Mouse (Mus musculus): ENCODE results near the gene Cers5.
"Not testable (repeated sequence)": the region's sequence is repeated elsewhere in the genome, so short reads cannot be mapped to it uniquely, and the experiment has no call there.

Gene Cers5

DNA sequence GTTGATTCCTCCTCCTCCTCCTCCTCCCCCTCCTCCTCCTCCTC is at the start of gene Cers5:
Gene Cers5, minus strand, starts transcription at position 5 of the 44 bp plus-strand sequence.
- not testable (repeated sequence) for DNase-seq (ENCODE audit: low spot score)

DNA sequence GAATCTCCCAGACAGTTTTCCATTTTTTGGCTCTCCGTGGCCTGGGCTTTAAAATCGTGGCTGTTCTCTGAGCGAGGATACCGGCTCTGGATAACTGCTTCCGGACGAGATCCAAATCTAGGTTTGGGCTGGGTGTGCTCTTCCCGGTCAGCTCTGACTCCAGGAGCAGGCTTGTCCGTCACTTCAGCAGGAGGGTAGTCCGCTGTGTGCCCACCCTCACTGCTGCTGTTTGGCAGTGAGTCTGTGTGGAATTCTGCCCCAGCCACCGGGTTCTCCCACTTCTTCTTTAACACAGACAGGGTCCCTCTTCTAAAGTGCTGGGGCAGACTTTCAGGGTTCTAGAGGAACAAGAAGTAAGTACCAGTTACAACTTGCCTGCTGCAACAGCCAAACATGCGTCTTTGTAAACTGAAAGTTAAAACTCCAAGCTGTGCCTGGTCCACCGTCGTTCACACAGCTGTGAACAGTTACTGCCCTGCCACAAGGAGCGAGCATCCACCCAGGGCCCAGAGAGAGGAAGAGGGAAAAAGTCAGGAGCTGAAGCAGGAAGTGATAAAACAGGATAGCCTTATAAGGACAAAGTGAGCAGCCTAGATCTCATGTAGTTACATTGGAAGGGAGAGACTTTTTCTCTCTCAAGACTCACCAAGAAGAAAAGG is 47.1 kb upstream of the Cers5 start:
- no peak for DNase-seq (ENCODE audit: low spot score)

DNA sequence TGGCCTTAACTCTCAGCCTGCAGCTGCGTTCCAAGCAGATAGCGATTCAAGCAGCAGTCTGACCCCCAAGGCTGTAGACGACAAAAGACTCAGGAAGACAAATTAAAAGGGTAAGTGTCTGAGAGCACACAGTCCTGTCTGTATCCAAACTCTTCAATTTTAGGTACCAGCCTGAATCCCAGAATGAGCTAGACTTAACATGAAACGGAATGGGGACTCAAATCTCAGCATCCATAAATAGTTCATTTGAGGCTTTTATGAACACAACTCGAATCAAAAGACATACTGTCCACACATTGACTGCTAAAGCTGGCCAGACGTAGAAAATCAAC is 46.4 kb upstream of the Cers5 start:
- no peak for DNase-seq (ENCODE audit: low spot score)

DNA sequence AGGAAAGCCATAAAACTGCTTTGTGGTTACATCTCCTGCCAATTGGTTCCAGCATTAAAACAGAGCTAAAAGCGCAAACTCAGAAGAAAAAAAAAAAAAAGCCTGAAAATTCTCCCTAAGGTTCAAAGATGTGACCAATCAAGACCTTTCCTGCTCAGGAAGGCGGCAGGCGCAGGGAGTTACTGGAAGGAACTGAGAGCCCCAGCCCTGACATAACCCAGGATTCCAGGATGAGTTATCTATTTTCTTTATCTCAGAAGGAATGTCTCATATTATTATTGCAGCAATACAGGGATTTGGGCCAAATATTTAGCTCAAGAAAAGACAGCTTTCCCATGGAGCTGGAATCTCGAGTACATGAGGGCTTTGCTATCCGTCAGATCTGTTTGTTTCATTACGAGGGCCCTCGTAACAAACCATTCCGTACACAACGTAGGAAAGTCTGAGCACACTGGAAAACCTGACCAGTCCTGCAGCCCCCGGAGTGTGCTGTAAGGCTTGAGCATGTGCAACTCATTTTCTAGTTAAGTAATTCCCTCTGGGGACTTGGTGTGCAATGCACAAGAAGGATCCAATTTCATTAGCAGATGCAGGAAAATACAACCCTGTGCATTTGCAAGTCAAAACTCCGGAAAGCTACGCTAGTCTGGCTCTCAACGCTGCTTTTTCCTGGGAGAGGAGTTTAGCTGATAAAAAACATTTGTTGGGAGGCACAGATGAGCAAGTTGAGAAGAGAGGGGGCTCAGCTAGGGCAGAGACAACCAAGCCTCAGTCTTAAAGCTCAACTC is 45.8 kb upstream of the Cers5 start:
- no peak for DNase-seq (ENCODE audit: low spot score)

DNA sequence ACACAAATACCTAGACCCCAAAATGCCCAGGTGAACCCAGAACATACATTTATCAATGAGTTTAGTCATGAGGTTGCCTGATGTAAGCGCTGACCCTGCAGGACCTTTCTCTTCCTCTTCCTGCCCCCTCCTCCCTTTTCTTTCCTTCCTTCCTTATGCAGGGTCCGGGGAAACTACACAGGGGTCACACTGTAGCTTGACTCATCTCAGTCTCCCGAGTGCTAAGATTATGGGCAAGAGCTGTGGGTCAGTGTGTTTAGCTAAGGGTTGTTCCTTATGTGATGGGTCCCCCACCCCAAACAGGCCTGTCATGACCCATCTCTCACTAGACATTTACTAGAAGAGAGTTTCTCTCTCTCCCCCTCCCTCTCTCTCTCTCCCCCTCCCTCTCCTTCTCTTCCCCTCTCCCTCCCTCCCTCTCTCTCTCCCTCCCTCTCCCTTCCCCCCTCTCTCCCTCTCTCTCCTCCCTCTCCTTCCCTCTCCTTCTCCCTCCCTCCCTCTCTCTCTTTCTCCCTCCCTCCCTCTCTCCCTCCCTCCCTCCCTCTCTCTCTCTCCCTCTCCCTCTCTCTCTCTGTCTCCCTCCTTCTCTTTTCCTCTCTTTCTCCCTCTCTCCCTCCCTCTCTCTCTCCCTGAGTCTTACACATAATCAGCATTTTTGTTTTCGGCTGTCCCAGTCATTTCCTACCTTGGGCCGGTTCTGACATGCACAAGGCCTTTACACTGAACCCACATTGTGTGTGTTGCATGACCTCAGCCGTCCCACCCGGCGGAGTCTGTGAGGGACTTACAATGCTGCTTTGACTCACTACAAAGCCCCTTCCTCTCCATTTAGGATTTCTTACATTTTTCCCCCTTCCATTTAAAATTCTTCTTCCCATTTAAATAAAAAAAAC is 44.9 kb upstream of the Cers5 start:
- no peak for DNase-seq (ENCODE audit: low spot score)

DNA sequence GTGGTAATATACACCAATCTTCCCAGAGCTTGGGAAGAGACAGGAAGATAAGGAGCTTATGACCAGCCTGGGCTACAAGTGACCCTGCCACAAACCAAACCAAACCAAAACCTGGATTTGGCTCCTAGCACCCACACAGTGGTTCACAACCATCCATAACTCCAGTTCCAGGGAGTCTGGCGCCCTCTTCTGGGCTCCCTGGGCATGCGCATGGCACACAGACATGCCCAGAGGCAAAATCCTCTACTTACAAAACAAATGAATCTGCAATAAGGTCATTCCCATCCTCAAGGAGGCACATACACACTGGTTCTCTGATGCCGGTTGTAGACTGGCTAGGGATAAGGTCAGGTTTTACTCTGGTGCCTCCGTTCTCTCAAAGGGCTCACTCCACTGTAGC is 43.3 kb upstream of the Cers5 start:
- no peak for DNase-seq (ENCODE audit: low spot score)

DNA sequence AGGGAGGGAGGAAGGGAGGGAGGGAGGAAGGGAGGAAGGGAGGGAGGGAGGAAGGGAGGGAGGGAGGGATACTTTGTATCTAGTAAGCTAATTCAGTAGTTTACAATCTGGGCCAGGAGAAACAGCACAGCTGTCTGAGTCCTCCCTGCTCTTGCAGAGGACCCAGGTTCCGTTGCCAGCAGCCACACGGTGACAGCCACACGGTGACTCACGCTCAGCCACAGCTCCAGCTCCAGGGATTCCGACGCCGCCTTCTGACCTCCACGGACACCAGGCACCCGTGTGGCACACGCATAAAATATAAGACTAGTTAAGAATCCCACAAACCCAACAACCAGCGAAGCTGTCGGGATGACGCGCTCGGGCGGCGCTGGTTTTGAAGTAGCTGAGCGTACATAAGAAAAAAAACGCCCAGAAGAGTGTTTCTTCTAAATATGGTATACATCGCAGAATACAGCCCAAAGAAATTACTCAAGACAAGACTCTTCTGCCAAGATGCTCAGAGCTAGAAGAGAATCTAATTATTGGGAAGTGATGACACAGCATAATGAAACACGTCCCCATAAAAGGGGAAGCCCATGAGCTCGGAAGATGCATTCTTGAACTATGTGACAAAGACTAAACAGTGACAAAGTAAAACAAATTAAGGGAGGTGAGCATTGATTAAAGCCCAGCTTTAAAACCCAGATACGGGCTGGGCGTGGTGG is 42.0 kb upstream of the Cers5 start:
- no peak for DNase-seq (ENCODE audit: low spot score)

DNA sequence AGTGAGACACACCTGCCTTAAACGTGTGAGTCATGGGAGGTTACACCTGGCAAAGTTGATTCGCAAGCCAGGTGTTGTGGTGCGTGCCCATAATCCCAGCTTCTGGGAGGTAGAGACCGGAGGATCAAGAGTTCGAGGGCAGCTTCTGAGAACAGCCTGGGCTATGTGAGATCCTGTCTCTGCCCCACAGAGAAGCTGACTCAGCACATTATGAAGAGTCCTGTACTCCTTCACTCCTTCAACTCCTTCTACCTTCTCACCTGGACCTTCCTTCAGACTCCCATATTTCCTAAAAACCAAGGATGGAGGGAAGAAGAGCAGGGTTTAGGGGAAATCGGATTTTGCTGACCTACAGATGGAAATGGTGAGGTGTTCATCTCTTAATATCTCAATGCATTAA is 41.0 kb upstream of the Cers5 start:
- DNase-seq (ENCODE audit: low spot score), result no peak

DNA sequence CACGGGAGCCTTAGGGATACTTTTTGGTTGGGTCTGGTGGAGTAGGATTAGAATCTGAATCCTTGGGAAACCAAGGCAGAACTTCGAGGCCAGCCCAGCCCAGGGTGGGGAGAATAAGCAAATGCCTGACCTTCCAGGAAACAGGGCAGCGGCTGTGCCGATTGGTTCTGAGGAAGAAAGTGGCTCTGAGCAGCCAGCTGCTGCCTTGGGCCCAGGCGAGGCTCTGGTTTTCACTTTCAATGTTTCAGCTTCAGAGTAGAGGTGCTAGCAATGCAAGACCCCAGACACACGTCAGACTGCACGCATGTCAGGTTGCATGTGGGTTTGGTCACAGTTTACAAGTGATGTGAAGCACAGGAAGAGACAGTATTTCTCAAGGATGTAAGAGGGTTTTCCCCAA is 39.4 kb upstream of the Cers5 start:
- DNase-seq (ENCODE audit: low spot score), result no peak

DNA sequence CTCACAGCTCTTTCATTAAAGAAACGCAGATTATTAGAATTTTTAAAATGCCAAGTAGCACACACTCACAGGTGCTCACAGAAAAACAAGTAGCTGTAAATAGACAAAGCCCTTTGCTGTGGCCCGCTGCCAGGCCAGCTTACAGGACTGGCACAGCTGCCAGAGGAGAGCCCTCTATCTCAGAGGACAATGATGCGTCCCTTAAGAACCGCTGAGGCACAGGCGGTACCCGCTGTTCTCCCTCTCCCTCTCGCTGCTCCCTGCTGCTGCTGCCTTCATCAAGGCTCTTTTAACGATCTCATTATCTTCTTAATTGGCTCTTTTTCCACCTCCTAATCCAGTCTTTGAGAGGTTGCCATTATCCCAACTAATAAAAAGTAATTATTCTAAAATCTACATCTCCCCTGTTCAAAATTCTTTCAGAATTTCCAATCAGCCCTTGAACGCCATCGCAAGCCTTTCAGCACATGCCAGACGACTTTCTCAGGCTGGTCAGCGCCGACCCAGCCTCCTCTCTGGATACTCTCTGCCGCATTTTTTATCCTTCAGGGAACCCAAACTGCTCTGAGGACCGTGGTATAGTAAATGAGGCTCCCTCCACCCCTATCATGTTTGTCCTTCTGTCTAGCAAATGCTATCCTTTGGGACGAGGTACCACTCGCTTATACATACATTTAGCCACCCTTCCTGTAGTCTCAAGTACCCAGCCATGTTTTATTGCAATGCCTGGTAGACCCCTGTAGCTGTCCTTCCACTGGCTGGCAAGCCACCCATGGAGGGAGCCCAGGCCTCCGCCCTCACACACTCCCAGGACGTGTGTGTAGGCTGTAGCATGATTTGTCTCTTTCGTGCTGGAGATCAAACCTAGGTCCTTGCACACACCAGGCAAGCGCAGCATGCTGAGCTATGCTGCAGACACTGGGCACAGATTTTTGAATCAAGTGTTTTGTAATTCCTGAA is 35.4 kb upstream of the Cers5 start:
- no peak for DNase-seq (ENCODE audit: low spot score)

DNA sequence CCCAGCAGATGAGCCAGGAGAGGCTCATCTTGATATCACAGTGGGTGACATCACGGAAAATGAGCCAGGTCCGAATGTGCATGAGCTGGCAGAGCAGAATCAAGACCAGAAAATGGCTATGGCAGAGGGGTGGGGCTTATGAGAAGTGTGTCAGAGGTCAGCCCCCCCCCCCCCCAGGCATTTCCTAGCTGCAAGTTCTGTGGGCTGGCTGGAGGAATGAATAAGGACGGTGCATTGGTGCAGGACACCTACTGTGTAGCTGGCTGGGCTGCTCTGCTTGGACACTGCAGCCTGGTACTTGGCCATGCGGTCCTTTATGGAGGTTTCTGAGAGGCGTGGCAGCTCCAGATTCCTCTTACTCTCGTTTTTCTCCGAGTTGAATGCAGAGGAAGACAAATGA is 33.5 kb upstream of the Cers5 start:
- DNase-seq (ENCODE audit: low spot score), result no peak

DNA sequence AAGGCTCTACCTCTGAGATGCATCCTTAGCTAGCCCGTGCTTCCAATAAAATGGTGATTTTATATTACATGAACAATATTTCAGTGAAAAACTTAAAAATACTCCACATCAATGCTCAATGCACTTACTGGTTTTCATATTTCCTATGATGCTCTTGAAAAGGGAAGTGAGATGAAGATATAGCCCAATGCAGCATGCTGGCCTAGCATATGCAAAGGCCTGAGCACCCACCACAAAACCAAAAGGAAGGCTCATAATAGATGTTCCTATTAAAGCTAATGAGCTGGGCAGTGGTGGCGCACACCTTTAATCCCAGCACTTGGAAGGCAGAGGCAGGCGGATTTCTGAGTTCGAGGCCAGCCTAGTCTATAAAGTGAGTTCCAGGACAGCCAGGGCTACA is 33.0 kb upstream of the Cers5 start:
- no peak for DNase-seq (ENCODE audit: low spot score)

DNA sequence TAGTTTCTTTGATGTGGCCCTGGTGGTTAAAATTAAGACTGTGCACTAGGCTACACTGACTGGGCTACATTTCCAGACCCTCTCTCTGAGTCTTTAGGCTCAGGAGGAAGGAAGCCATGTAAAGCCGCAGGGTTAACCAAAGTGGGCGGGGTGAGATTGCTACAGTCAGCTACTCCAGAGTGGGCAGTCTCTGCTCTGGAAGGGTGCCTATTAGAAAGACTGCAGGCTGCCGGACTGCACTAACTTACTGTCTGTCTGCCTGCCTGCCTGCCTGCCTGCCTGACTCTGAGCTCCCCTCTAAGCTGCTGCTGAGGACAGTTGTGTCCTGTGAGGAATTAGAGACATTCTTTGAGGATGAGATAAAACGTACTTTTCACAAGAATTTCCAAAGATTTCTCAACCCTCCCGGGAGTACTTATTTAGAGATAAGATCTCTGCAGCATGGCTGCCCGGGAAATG is 30.5 kb upstream of the Cers5 start:
- no peak for DNase-seq (ENCODE audit: low spot score)

DNA sequence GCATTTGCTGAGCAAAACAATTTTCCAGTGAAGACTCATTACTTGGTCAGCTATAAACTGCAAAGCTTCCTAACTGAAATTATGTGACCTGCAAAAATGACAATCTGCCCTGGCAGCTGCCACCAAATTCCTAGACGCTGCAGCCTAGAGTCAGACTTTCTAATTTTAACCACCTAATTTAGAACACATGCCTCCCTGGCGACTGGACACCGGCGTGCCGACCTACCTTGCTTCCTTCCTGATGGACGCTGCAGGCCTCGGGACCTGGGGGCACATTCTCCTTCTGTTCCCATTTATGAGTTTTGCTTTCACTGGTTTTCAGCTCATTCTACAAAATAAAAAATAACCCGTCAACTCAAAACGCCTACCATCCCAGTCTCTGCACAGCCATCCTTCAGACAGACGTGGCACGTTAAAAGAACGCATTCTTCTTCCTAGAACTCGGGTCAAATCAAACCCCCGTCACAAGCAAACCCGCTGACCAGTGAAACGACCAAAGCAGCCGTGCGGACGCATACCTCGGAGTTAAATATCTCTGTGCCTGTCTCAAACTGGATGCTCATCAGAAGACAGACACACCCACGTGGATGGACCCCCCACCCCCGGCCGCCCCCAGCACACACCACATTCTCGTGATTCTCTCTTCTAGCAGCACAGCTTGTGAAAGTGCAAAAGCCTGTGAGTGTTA is 29.3 kb upstream of the Cers5 start:
- DNase-seq (ENCODE audit: low spot score), result no peak

DNA sequence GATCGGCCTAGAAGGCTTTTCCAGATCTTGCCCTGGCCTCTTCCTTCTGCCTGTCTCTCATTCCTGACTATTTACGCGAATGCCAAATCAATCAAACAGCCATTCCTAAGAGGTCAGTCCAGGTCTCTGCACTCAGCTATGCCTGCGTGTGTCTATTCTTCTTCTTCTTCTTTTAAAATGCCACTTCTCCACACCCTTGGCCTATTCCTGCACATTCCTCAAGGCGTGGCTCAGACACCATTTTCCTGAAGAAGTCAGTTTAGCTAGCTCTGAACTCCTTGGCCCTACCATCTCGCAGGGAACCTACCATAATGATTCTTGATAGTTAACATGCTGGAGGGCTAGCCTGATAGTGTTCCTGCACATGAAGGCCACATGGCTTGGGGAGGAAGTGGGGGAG is 27.0 kb upstream of the Cers5 start:
- DNase-seq (ENCODE audit: low spot score), result no peak

DNA sequence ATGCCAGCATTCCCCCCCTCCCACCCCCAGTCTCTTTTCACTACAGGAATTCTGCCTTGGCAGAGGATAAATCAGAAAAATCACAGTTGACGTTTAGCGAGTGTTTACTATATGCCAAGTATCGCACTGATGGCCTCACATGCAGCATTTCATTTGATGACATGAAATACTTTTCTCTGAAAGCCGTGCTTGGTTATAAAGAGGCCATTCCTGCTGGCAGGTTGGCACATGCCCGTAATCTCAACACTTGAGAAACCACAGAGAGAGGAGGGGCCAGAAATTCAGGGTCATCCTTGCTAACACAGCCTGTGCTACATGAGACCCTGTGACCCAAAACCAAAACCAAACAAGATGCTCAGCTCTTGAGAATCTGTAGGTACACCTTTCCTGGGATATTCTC is 25.2 kb upstream of the Cers5 start:
- no peak for DNase-seq (ENCODE audit: low spot score)

DNA sequence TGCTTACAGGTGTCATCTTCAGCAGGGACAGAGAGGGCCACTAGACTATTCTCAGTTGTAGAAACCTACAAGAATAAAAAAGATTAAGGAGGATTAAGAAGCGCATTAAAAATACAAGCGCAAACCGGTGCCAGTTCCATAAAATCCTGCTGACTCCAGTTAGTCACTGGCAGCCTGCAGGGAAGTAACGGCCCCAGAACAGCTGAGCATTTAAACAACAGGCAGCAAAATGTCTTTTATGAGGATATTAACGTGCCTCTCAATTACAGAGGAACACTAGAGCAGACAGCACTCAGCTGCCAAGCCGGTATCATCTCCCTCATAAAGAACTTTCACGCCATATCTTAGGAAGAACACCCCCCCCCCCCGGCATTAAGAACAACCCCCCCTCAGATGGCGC is 24.1 kb upstream of the Cers5 start:
- no peak for DNase-seq (ENCODE audit: low spot score)

DNA sequence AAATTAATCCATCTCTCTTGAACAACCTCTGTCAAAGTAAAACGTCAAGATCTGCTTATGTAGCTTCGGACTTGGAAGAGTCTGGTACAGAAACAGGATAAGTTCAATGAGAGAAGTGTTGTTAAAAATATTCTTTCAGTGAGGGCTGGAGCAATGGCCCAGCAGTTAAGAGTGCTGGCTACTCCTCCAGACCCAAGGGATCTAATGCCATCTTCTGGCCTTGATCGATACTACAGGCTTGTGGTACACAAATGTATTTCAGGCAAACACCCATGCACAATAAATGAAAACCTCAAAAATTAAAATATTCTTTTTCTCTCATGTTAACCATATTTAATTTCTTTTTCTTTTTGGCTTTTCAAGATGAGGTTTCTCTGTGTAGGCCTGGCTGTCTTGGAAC is 23.4 kb upstream of the Cers5 start:
- DNase-seq (ENCODE audit: low spot score), result no peak

DNA sequence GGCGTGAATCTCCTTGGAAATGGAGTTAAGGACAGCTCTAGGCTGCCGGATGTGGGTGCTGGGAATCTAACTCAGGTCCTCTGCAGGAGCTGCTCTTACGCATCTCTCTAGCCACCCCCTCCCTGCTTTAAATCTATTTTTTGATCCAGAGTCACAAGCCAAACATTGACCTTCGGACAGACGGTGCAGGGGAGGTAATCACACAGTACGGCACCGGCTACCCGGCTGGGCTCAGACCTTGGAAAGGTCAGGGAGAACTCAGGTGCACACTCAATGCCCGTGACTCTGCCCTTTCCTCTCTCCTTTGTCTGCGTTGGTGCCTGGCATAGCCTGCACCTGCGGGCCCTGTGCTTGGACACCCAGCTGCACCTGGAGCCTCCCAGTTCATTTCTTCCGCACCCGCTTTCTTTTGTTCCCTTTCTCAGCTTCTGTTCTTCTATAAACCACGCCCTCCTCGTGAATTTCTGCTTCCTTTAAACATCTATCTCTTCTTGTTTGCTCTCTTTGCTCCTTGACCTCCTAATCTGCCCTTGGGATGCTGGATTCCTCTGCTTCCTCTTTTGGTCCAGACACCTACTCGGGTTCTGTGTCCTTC is 19.6 kb upstream of the Cers5 start:
- no peak for DNase-seq (ENCODE audit: low spot score)

DNA sequence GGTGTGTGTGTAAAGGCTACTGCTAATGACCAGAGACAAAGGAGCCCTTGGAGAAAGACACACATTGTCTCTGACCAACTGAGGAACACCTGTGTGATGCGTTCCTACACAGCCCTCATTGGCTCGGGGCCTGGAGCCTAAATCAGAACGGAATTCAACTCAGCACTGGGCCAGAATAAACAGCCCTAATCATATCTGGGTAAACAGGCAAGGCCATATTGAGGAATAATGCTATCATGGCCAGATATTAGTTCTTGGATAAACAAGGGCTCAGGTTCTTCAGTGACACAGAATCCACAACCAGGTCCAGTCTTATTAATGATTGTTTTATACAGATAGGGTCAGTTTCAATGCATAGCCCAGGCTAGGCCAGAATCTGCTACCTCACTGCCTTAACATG is 18.3 kb upstream of the Cers5 start:
- DNase-seq (ENCODE audit: low spot score), result no peak

DNA sequence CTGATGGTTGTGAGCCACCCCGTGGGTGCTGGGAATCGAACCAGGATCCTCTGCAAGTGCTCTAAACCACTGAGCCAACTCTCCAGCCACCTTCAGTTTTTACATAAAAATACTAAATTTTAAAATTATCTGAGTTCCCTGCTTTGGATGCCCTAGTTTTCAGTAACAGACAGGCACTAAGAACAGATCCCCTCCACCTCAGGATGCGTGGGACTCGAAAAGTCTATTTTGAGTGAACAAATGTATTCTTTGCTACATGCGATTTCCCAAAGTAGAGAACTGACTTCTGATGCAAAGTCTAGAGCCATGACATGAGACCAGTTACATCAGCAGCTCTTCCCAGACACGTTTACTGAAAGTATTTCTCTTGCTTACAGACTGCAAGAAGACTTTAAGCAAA is 17.8 kb upstream of the Cers5 start:
- no peak for DNase-seq (ENCODE audit: low spot score)
